Mouse (Mus musculus) midbrain, embryonic 12.5 days (tissue): ENCODE measurements around the gene Atp8b2. TPM values are rescaled to one million over a fixed set of nuclear protein-coding genes. Genes with fewer than 3 reads are reported as not detected.

Experiments used
- ATAC-seq: fragments of 200-750 bp; cut with Nextera tagmentation; 2 replicates; pipeline ENCODE4 v1.8.0; 2017; ENCODE audit warnings: low read depth, moderate TSS enrichment, moderate library complexity; ENCODE audit not compliant: low FRiP score
- H3K27ac ChIP-seq: fragments of 300-500 bp; sonication (generic); replicated peaks from 2 replicates; pipeline ENCODE4 v1.5.1; 2016; ENCODE audit warnings: mild to moderate bottlenecking
- H3K27me3 ChIP-seq: fragments of 300-500 bp; sonication (generic); 2 replicates; pipeline ENCODE4 v1.6.1; 2016; ENCODE audit warnings: mild to moderate bottlenecking
- H3K36me3 ChIP-seq: fragments of 300-500 bp; sonication (generic); 2 replicates; pipeline ENCODE4 v1.6.1; 2016
- H3K4me1 ChIP-seq: fragments of 300-500 bp; sonication (generic); 2 replicates; pipeline ENCODE4 v1.6.1; 2016
- H3K4me2 ChIP-seq: fragments of 300-500 bp; sonication (generic); replicated peaks from 2 replicates; pipeline ENCODE4 v1.6.1; 2016; ENCODE audit warnings: mild to moderate bottlenecking, moderate library complexity
- H3K4me3 ChIP-seq: fragments of 300-500 bp; sonication (generic); 2 replicates; pipeline ENCODE4 v1.5.1; 2016; ENCODE audit warnings: mild to moderate bottlenecking
- H3K9ac ChIP-seq: fragments of 300-500 bp; sonication (generic); replicated peaks from 2 replicates; pipeline ENCODE4 v1.6.1; 2016; ENCODE audit warnings: mild to moderate bottlenecking, moderate library complexity
- H3K9me3 ChIP-seq: fragments of 300-500 bp; sonication (generic); 2 replicates; pipeline ENCODE4 v1.6.1; 2016; ENCODE audit warnings: mild to moderate bottlenecking
- WGBS: fragments of 180-500 bp; shearing (Covaris S2); methylation state at CpG from one replicate; pipeline ENCODE4 v1.1.7; 2016; 5-methylcytosine and 5-hydroxymethylcytosine counted together
- polyA plus RNA-seq: library from polyadenylated mRNA; unstranded; fragments of >200 nt; fragmentation: Nextera tagmentation; extraction: Ambion mirVana; gene quantifications from 2 replicates; pipeline ENCODE4 v1.2.1, GENCODE M21; 2016

The Atp8b2 gene
- polyA plus RNA-seq, 1 experiment from 2014 or later = 16.5 TPM

GRCm38 (mm10) chr3:89914700-89915099 is 48.6 kb downstream of the Atp8b2 start:
- Histone ChIP-seq H3K9me3 (no peaks in the 10 kb centered on the region), H3K4me2 (no peak overlapping the region), H3K4me1 (peaks cover 10% of the 10 kb centered on the region), H3K36me3 (no peaks in the 10 kb centered on the region), H3K27ac (no peak overlapping the region), H3K4me3 (no peak overlapping the region), H3K27me3 (peaks cover 55% of the 10 kb centered on the region), H3K9ac (no peak overlapping the region)
- WGBS = 81% methylated on average over 4 of the region's 4 CpGs
- no peak for ATAC-seq

GRCm38 (mm10) chr3:89912543-89913391 is 50.5 kb downstream of the Atp8b2 start, which contains the start of gene Il6ra:
Gene Il6ra (minus strand): TSS chr3:89913196.
- Histone ChIP-seq H3K9me3 (no peaks in the 10 kb centered on the region), H3K4me2 (peak within 1 kb of the TSS; percentile 87), H3K4me1 (peaks cover 10% of the 10 kb centered on the region), H3K27me3 (peaks cover 56% of the 10 kb centered on the region), H3K27ac (no peak within 1 kb of the TSS), H3K36me3 (no peaks in the 10 kb centered on the region), H3K9ac (peak within 1 kb of the TSS; percentile 57), H3K4me3 (peak within 1 kb of the TSS; percentile 43)
- peak; percentile 79 for ATAC-seq
- 1% methylated on average over 75 of the region's 75 CpGs for WGBS

GRCm38 (mm10) chr3:89912108-89912542 is 51.2 kb downstream of the Atp8b2 start:
- no peak overlapping the region for H3K27ac ChIP-seq
- no peak for ATAC-seq
- H3K27me3 ChIP-seq = peaks cover 56% of the 10 kb centered on the region
- H3K9me3 ChIP-seq = no peaks in the 10 kb centered on the region
- no peaks in the 10 kb centered on the region for H3K36me3 ChIP-seq
- 40% methylated on average over 6 of the region's 6 CpGs for WGBS
- H3K4me3 ChIP-seq = peak overlapping the region; percentile 43; the same call in 1 of the 2 replicates
- peaks cover 10% of the 10 kb centered on the region for H3K4me1 ChIP-seq
- H3K4me2 ChIP-seq = peak overlapping the region; percentile 87
- H3K9ac ChIP-seq = no peak overlapping the region

GRCm38 (mm10) chr3:89911207-89911606 is 52.1 kb downstream of the Atp8b2 start:
- Histone ChIP-seq H3K4me2 (no peak overlapping the region), H3K27me3 (peaks cover 56% of the 10 kb centered on the region), H3K9ac (no peak overlapping the region), H3K36me3 (no peaks in the 10 kb centered on the region), H3K4me3 (no peak overlapping the region), H3K9me3 (no peaks in the 10 kb centered on the region), H3K4me1 (peaks cover 10% of the 10 kb centered on the region), H3K27ac (no peak overlapping the region)
- WGBS = 77% methylated on average over 3 of the region's 3 CpGs
- no peak for ATAC-seq

- ATAC-seq = no peak
- peaks cover 10% of the 10 kb centered on the region for H3K4me1 ChIP-seq
- H3K9ac ChIP-seq = no peak overlapping the region
- H3K9me3 ChIP-seq = no peaks in the 10 kb centered on the region
- no peaks in the 10 kb centered on the region for H3K36me3 ChIP-seq
- no peak overlapping the region for H3K4me3 ChIP-seq
- no peak overlapping the region for H3K4me2 ChIP-seq
- no peak overlapping the region for H3K27ac ChIP-seq
- peaks cover 49% of the 10 kb centered on the region for H3K27me3 ChIP-seq
- whole genome bisulfite sequencing = 66% methylated on average over 5 of the region's 5 CpGs
Observed at GRCm38 (mm10) chr3:89909703-89910542, 53.4 kb downstream of the Atp8b2 start.

- H3K27me3 ChIP-seq = peaks cover 39% of the 10 kb centered on the region
- no peaks in the 10 kb centered on the region for H3K36me3 ChIP-seq
- 88% methylated on average over 6 of the region's 6 CpGs for WGBS
- H3K9ac ChIP-seq = no peak overlapping the region
- no peak overlapping the region for H3K4me3 ChIP-seq
- H3K4me1 ChIP-seq = peaks cover 10% of the 10 kb centered on the region
- ATAC-seq = no peak
- no peak overlapping the region for H3K27ac ChIP-seq
- H3K4me2 ChIP-seq = no peak overlapping the region
- H3K9me3 ChIP-seq = no peaks in the 10 kb centered on the region
Observed at GRCm38 (mm10) chr3:89908836-89909235, 54.5 kb downstream of the Atp8b2 start.

GRCm38 (mm10) chr3:89907846-89908245 is 55.5 kb downstream of the Atp8b2 start:
- Histone ChIP-seq H3K27me3 (peaks cover 29% of the 10 kb centered on the region), H3K27ac (no peak overlapping the region), H3K4me2 (no peak overlapping the region), H3K36me3 (no peaks in the 10 kb centered on the region), H3K4me3 (no peak overlapping the region), H3K9ac (no peak overlapping the region), H3K9me3 (no peaks in the 10 kb centered on the region), H3K4me1 (peaks cover 4% of the 10 kb centered on the region)
- WGBS = 89% methylated on average over 3 of the region's 3 CpGs
- ATAC-seq = no peak

GRCm38 (mm10) chr3:89899511-89899908 is 63.8 kb downstream of the Atp8b2 start:
- Histone ChIP-seq H3K36me3 (no peaks in the 10 kb centered on the region), H3K27me3 (no peaks in the 10 kb centered on the region), H3K4me1 (peaks cover 3% of the 10 kb centered on the region; the same call in 1 of the 2 replicates), H3K9me3 (no peaks in the 10 kb centered on the region), H3K4me2 (no peak overlapping the region), H3K4me3 (no peak overlapping the region), H3K9ac (no peak overlapping the region), H3K27ac (no peak overlapping the region)
- WGBS = 73% methylated on average over 8 of the region's 8 CpGs
- no peak for ATAC-seq

- Histone ChIP-seq H3K27me3 (no peaks in the 10 kb centered on the region), H3K9me3 (no peaks in the 10 kb centered on the region), H3K27ac (no peak overlapping the region), H3K4me1 (peaks cover 3% of the 10 kb centered on the region; the same call in 1 of the 2 replicates), H3K4me2 (no peak overlapping the region), H3K36me3 (no peaks in the 10 kb centered on the region), H3K9ac (no peak overlapping the region), H3K4me3 (no peak overlapping the region)
- ATAC-seq = no peak
- 70% methylated on average over 5 of the region's 5 CpGs for WGBS
Observed at GRCm38 (mm10) chr3:89898870-89899510, 64.3 kb downstream of the Atp8b2 start.

- WGBS = 82% methylated on average over 10 of the region's 10 CpGs
- Histone ChIP-seq H3K4me1 (peaks cover 3% of the 10 kb centered on the region; the same call in 1 of the 2 replicates), H3K36me3 (no peaks in the 10 kb centered on the region), H3K9me3 (no peaks in the 10 kb centered on the region), H3K4me2 (no peak overlapping the region), H3K4me3 (no peak overlapping the region), H3K27ac (no peak overlapping the region), H3K9ac (no peak overlapping the region), H3K27me3 (no peaks in the 10 kb centered on the region)
- ATAC-seq = no peak
Observed at GRCm38 (mm10) chr3:89898011-89898410, 65.3 kb downstream of the Atp8b2 start.

GRCm38 (mm10) chr3:89897204-89897796 is 66.0 kb downstream of the Atp8b2 start:
- WGBS = 73% methylated on average over 8 of the region's 8 CpGs
- ATAC-seq = no peak
- H3K4me2 ChIP-seq = no peak overlapping the region
- H3K9me3 ChIP-seq = no peaks in the 10 kb centered on the region
- no peak overlapping the region for H3K9ac ChIP-seq
- H3K4me1 ChIP-seq = peaks cover 3% of the 10 kb centered on the region; the same call in 1 of the 2 replicates
- no peaks in the 10 kb centered on the region for H3K27me3 ChIP-seq
- H3K27ac ChIP-seq = no peak overlapping the region
- no peaks in the 10 kb centered on the region for H3K36me3 ChIP-seq
- H3K4me3 ChIP-seq = no peak overlapping the region
